Mouse (Mus musculus): ENCODE results near the gene Ntf3.

Ntf3 gene

DNA sequence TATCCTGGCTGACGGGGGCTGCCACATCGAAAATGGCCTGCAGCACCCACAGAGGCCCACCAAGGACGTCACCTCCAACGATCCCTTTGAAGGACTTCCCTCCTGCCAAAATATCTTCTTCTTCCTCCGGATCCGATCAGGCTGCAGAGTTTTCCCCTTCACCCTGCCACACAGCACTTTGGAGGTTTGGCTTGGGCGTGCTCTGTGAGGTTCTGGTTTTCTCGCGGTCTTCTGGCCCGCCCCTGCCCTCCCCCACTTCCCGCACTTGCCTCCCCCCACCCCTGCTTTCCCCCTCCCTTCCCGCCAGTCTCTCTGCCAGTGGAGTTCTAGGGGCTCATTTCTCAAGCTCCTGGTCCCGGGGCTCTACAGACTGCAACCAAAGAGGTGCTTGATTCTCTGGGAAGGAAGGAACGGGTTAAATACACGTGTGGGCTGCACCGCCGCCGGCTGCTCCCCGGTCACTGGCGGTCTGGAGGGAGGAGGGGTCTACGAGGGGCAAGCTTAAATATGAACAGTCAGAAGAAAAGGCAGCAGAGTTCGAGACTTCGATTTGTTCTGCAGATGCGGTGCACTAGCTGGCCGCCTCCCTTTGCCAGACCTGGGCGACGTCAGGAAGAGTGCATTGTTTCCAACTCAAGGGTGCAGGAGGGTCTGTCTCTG lies at the start of gene Ntf3:
Gene Ntf3, minus strand, starts transcription at position 363 of the 660 bp plus-strand sequence.
- no peak for DNase-seq (ENCODE audit: low read depth)

DNA sequence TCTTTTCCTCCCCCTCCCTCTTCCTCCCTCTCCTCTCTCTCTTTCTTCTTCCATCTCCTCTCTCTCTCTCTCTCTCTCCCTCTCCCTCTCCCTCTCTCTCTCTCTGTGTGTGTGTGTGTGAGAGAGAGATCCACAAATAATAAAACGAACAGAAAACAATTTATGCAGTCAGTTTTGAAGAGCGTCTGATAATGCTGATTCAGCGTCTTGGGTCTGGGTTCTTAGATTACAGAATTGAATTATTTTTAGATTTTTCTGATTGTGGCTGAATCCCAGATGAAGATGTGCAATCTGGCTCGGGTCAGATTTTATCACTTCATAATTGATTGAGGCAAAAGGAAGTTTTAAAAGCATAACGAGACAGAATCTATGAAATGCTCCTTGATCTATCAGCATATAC lies 46.6 kb upstream of the Ntf3 start:
- no peak for DNase-seq (ENCODE audit: low read depth)

DNA sequence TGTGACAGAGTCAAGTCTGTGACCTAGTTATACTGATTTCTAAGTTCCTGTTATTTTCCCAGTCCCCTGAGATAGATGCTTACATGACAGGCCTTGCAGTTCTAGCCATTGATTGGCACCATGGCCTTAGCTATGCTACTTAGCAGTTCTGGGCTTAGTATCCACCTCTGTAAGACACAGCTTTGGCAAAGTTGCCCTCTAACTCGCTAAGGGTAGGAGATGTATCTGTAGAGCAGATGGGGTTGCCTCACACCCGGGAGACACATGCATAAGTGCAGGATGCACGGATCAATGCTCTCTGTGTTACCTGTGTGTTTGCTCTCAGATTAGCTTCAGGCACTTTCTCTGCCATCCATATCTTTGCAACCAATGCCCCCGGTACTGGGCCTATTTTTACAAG lies 36.7 kb upstream of the Ntf3 start:
- DNase-seq (ENCODE audit: low read depth), result no peak

DNA sequence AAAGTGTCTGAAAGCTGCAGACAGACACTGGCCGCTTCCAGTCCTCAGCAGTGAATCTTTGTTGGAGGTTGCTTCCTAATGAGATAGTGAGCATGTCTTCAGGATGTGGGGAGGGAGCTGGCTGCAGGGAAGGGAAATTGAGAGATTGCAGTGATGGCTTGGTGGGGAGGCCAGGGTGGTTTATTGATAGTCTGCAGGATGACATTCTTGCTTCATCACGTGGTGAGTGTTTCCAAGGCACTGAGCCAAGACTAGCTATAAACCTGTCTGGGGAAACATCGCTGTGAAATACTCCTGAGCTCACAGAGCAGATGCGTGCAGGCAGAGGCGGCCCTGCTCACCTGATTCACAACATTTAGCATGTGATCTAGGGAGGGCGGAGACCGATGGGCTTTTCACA lies 36.2 kb upstream of the Ntf3 start:
- no peak for DNase-seq (ENCODE audit: low read depth)

DNA sequence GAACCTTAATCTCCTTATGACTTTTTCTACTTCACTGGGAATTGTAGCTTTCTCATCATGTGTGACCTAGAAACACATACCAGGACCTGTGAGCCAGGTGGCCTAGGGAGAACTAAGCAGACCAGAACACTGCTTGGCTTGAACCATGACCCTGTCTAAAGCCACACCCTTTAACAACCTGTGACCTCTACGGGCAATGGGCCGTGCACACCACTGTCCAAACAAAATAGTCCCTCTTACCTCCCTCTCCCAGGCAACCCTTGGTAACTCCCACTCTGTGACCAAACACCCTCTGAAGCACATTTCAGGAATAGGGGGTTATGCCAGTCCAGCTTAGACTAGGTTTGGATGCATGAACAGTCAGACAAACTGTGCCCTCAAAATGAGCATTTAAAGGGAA lies 35.0 kb upstream of the Ntf3 start:
- DNase-seq (ENCODE audit: low read depth), result no peak

DNA sequence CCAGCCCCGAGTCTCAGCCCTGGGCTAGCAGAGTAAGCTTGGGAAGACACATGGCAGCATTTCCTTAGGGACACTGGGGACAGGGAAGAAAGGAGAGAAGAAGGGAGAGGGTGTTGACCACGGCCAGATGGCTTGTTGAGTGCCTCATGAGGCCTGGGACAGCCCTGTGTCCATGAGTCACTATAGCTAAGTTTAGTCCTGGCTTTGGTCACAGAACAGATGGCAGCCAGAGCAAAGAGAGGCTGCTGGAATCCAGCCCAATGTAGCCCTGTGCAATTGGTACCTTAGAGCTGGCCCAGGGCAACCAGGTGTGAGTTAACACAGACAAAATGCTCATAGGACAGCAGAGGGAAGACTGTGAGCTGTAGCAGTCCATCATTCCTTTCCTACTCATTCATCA lies 33.2 kb upstream of the Ntf3 start:
- DNase-seq (ENCODE audit: low read depth), result no peak

DNA sequence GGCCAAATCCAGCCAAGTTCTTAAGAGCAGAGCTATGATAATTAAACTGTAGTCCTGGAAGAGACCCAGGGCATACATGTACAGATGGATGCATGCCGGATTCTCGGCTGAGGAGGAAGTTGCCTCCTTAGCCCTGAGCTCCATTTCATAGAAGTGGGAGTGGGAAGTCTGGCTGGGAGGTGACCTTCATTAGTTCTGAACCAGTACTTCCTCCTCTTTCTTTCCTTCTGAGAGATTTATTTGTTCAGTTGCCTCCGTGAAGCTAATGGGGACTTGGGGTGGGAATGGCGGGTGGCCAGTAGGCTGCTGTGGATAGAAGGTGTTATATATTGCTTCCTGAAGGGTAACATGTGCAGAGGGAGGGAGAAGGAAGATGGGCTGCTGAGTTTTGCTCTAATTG lies 28.1 kb upstream of the Ntf3 start:
- no peak for DNase-seq (ENCODE audit: low read depth)

DNA sequence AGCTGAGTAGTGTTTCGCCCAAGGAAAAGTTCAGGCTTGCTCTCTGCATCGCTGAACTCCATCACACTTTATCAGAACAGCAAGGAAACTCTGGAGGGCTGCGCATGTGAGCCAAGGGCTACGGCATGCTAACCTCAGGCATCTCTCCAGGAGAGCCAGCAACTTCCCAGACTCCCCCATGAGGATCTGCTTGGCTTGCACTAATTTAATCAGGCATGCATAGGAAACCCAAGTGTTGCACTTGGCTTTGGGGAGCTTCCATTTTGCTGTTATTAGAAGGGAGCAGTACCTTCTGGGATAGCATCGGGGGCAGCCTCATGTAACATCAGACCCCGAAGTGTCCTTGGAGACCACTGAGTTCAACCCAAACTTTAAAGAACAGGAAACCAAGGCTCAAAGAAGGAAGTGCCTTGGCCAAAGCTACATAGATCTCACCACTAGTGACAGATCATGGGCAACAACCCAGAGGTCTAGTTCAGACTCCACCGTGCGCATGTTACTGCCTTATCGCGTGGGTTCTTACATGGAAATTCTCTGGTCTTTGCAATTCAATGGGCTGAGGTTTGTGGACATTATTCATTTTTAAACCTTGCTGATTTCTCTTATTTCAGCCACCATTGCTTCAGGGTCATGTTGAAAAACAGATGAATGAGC lies 23.6 kb upstream of the Ntf3 start:
- no peak for DNase-seq (ENCODE audit: low read depth)

DNA sequence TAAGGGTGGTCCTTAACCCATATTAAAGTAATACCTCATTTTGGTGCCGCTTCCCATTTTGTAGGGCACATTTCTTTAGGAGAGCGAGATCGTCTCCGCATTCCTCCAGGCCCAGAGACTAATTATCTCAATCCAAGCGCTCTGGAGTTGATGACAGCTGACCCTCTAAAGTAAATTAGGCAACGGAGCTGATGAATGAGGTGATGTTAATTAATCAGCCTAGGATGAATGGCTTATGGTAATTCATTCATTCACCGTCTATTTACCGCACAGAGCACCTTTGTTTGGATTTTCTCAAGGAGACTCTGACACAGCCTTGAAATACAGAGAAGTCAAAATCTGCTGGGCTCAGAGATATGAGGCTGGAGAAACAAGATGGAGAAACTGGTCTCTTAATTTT lies 20.7 kb upstream of the Ntf3 start:
- DNase-seq (ENCODE audit: low read depth), result no peak

DNA sequence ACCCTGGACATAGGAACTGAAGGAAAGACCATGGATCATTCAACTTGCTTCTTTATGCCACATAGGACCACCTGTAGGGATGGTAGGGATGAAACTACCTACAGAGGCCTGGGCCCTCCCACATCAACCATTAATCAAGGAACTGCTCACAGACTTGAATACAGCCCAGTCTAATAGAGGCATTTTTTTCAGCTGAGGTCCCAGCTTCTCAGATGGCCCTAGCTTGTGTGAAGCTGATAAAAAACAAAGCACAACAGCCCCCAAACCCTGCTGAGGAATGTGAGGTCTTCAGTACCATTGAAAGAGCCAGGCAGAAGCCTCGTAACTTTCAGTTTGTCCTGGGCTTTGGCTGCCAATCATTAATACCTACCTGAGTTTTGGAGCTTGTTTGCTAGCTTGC lies 19.4 kb upstream of the Ntf3 start:
- DNase-seq (ENCODE audit: low read depth), result no peak

DNA sequence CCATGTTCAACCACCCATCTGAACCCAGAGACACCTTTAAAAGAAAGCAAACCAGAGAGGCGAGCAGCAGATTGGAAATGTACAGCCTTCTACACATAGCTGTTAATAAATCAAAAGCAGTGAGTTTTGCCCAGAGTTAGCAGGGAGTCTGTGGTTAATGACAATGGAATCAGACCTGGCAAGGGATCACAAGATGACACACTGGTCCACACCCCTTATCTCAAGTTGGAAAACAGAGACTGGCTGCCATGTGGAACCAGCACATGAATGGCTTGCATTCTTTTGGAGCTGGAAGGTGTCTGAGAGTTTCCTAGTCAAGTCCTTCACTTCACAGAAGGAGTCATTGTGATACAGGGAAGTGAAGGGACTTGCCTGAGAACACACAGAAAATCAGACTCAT lies 5.4 kb upstream of the Ntf3 start:
- no peak for DNase-seq (ENCODE audit: low read depth)

DNA sequence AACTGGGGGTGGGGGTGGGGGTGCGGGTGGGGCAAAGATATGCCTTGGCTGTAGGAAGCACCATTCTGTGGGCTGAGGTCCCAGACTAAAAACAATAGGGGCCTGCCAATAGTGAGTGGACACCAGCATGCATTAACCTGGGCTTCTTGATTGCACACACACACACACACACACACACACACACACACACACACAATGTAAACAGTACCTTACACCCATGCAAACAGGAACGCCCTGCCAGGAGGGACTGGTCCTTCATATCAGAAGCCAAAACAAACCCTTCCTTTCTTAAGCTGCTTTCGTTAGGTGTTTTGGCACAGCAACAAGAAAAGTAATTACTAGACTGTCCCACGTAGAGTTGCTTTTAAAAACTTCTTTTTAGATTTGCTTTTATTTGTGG lies 4.1 kb upstream of the Ntf3 start:
- DNase-seq (ENCODE audit: low read depth), result no peak

DNA sequence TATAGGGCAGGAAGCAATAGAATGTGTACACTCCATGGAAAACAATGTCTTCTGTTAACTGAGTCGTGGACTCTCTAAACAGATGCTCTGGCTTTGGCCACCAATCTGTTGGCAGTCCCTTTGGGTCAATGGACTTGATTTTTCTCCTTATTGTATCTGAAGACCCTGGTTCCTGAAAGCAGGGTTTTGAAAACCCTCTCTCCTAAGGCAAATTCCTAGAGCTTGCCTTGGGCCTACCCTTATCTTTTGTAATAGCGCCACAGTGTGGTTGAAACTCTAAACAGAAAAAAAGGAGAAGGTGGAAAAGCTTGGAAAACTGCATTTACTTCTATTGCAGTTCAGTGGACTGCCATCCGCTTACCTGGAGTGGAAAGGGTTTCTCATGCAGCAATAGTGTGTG lies 1.0 kb upstream of the Ntf3 start:
- DNase-seq (ENCODE audit: low read depth), result peak; percentile 14

DNA sequence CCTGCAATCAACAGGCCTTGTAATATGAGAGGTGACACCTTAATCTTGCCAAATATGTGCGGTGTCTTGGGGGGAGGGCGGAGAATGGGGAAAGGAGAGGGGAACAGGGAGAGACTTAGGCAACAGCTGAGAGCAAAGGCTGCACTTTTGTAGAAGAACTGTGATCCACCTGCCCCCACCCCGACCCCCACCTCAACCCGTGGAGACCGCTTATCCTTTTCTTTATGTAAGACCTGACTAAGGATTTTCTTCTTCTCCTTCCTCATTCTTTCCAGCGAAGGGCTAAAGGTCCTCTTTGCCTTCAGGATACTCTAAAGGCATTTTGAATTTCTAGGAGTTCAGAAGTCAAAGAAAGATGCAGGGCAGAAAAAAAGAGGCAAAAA lies 489 bp upstream of the Ntf3 start:
- no peak for DNase-seq (ENCODE audit: low read depth)

DNA sequence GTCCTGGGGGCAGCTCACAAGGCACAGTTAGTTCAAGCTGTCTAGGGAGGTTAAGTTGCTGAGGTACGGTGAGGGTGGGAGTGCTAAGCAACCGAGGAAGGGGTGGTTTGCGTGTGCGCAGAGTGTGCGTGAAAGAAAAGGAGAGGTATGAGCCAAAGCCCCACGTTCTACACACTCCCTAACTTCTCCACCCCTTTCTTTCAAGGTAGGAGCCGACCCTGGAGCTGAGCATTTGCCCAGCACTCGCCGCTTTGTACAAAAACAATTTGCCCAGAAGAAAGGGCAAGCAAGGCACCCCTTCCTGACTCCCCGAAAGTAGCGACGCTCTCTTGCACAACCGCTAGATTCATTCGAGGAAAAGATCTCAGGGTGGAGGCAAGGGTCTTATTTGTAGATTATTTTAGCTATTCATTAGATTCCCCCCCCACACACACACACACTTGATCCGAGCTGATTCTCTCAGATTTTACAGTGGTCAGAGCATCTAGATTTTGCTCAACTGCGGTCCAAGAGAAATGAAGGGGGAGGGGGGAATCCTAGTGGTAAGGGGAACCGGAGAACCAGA lies 1.0 kb downstream of the Ntf3 start:
- DNase-seq (ENCODE audit: low read depth), result no peak

DNA sequence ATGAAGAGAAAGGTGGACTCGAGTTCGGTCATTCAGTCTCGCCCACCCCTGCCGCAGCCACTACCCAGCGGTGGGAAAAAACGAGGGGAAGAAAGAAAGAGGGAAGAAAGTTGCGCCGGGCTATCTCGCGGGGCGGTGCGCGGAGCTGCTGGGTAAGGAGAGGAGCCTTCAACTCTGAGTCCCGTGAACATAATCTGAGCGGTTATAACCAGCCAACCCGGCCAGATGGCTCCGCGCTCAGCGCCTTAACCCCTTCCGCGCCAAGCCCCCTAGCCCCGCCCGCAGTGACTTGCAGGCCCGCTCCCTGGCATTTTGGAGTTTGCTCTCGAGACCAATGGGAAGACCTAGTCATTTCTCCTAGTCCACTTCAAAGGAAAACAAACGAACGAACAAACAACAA lies 1.9 kb downstream of the Ntf3 start:
- DNase-seq (ENCODE audit: low read depth), result no peak

DNA sequence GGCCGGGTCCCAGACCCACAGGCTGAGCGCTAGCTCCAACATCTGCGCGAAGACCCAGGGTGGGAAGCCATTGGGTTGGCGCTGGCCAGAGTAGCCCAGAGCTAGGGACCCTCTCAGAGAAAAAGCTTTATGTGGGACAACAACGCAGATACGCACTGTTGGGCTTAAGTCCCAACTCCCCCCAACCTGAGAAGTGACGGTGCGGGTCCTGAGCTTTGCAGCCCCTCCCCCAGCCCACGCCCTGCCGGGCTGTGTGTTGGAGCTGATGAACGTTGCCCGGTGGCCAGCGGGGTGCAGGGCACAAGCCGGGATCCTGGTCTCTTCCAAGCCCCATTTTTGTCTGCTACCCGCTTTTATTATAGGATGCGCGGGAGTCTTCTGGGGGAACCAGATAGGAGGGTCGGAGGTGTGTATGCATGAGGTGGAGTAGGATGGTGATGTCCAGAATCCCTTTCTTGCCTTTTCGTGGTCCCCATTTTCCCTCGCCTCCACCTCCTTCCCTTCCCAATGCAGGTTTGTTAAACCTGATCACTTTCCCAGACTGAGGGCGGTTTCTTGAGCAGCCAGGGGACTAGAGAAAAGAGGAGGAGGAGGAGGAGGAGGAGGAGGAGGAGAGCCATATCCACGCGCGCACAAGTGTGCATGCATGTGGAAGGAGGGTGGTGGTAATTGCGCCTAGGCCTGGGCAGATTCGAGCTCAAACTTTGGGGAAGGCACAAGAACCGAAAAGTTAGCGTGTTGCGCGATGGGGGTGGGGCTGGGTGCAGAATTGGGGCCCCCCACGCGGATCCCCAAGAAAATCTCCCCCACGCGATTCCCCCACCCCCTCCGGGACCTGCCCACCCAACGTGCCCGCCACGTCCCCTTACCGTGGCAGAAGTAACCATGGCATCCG lies 2.6 kb downstream of the Ntf3 start:
- DNase-seq (ENCODE audit: low read depth), result no peak

DNA sequence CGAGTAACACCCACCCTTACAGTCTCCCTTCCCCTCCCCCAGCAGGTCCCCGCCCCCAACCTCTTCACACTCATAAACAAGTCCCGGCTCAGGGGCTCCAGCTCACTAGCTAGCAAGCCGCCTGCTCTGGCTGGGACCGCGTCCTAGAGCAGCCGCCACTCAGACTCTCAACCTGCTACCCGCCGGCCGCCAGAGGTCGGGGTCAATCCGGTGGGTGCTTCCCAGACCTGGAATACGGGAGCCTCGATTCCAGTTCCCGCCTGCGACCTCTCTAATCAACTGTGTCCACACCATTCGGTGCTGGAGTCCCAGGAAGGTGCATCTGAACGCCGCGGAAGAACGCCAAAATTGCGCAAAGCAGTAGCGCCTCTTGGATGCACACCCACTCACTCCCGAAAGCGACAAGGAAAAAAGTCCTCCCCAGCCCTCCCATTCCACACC lies 3.5 kb downstream of the Ntf3 start:
- DNase-seq (ENCODE audit: low read depth), result no peak

DNA sequence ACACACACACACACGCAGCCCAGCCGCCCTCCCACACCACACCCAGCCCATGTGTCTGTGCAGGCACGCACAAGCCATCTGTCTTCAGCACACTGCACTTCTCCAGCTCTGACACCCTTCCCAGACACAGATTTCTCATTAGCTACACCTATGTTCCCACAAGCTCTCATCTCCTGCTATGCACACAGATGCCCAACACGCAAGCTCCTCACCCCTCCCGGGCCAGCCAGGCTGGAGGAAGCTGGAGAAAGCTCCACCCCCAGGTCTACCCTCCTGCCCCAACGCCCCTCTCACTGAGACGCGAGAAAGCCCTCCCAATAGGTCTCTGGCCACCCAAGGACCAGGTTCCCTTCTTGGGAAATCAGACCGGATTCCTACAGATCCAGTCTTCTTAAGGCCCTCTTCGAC lies 4.4 kb downstream of the Ntf3 start:
- no peak for DNase-seq (ENCODE audit: low read depth)

DNA sequence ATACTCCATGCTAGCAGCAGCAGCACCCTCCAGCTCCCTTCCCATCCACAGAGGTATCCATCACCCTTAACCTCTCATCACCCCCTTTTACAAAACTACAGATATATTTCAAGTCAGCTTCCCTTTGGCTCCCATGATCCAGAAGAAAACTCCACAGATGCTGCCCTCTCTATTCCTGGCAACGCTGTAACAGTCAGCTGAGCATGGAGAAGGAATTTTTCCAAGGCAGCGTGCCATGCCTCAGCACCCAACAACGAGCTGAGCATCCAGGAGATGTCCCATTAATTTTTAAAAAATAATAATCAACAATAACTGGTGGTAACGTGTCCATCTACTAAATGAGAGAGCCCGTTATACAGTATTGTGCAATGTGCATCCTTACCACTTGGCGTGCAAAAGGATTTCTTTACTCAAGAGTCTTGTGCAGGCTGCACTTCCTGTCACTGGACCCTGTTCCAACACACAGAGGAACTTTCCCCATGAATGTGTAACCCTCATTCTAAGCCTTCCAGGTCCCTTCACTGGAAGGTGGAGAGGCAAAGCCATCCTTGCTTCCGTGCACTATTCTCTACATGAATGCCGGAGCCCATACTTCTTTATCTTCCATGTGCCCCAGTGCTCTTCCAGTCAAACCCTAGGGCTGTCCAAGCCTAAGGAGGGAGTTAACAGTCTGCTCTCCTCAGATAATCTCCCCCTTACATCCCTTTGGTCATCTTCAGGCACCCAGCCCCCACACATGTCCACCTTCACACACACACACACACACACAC lies 5.0 kb downstream of the Ntf3 start:
- DNase-seq (ENCODE audit: low read depth), result no peak

DNA sequence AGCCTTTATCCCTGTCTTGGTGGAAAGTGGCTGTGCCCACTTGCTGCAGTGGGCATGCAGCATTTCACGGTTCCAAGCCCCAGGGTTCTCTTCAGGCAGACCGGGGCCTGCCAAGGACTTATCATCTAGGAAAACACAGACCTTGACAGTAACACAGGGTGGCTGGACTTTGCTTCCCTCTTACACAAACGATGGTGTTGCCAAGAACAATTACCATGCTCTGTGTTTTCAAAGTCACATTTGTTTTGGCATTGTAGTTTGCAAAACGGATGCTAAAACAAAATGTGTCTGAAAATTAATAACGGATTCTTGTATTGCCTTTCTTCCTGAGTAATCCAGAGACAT lies 6.7 kb downstream of the Ntf3 start:
- DNase-seq (ENCODE audit: low read depth), result no peak

Data from 416B (cell line).